Mouse (Mus musculus): ENCODE results near the gene Slc17a1. TPM values are rescaled to one million over a fixed set of nuclear protein-coding genes. Genes with fewer than 3 reads are reported as not detected.

The Slc17a1 gene
- polyA plus RNA-seq, 1 experiment from 2014 or later: not detected

- 44% methylated on average over 9 of the region's 9 CpGs for WGBS
Measured at GRCm38 (mm10) chr13:23866086-23866710, 1.4 kb upstream of the Slc17a1 start.

GRCm38 (mm10) chr13:23867000-23867399 is 550 bp upstream of the Slc17a1 start:
- WGBS: 77% methylated on average over 6 of the region's 6 CpGs
- no peak for ATAC-seq

More at GRCm38 (mm10) chr13:23866086-23866710, 1.4 kb upstream of the Slc17a1 start:
- Histone ChIP-seq H3K36me3 (ENCODE audit: insufficient read depth, low read length) (no peaks in the 10 kb centered on the region), H3K9me3 (ENCODE audit: low read length) (no peaks in the 10 kb centered on the region), H3K9ac (replicated peaks; ENCODE audit: low read depth) (no peak overlapping the region), H3K4me3 (ENCODE audit: low read depth, low read length) (no peak overlapping the region), H3K4me1 (ENCODE audit: insufficient read depth, low read depth, low read length) (peaks cover 5% of the 10 kb centered on the region; the same call in 1 of the 2 replicates), H3K4me2 (replicated peaks; ENCODE audit: low read depth, low read length) (no peak overlapping the region), H3K27ac (ENCODE audit: low read length) (no peak overlapping the region), H3K27me3 (replicated peaks; ENCODE audit: insufficient read depth, low read length) (no peaks in the 10 kb centered on the region)
- ATAC-seq: peak; percentile 55; the same call in 1 of the 2 replicates
- peak; percentile 28 for DNase-seq (ENCODE audit: low spot score)
- TF ChIP-seq CTCF (IDR thresholded peaks at IDR 0.05) (no peak), EP300 (IDR thresholded peaks at IDR 0.05) (no peak)

GRCm38 (mm10) chr13:23868790-23869533 is 1.4 kb downstream of the Slc17a1 start:
- peaks cover 5% of the 10 kb centered on the region; the same call in 1 of the 2 replicates for H3K4me1 ChIP-seq (ENCODE audit: insufficient read depth, low read depth, low read length)
- H3K36me3 ChIP-seq (ENCODE audit: insufficient read depth, low read length): no peaks in the 10 kb centered on the region
- no peaks in the 10 kb centered on the region for H3K9me3 ChIP-seq (ENCODE audit: low read length)
- WGBS: 80% methylated on average over 8 of the region's 8 CpGs
- H3K4me3 ChIP-seq (ENCODE audit: low read depth, low read length): no peak overlapping the region
- H3K27ac ChIP-seq (ENCODE audit: low read length): no peak overlapping the region
- no peaks in the 10 kb centered on the region for H3K27me3 ChIP-seq (replicated peaks; ENCODE audit: insufficient read depth, low read length)
- no peak for TF ChIP-seq CTCF (IDR thresholded peaks at IDR 0.05)
- no peak for TF ChIP-seq EP300 (IDR thresholded peaks at IDR 0.05)
- H3K9ac ChIP-seq (replicated peaks; ENCODE audit: low read depth): no peak overlapping the region
- H3K4me2 ChIP-seq (replicated peaks; ENCODE audit: low read depth, low read length): no peak overlapping the region
- DNase-seq (ENCODE audit: low spot score): no peak
- ATAC-seq: no peak

More at GRCm38 (mm10) chr13:23867000-23867399, 550 bp upstream of the Slc17a1 start:
- Histone ChIP-seq H3K27ac (ENCODE audit: low read length) (no peak overlapping the region), H3K4me3 (ENCODE audit: low read depth, low read length) (no peak overlapping the region), H3K36me3 (ENCODE audit: insufficient read depth, low read length) (no peaks in the 10 kb centered on the region), H3K4me2 (replicated peaks; ENCODE audit: low read depth, low read length) (no peak overlapping the region), H3K9ac (replicated peaks; ENCODE audit: low read depth) (no peak overlapping the region), H3K27me3 (replicated peaks; ENCODE audit: insufficient read depth, low read length) (no peaks in the 10 kb centered on the region), H3K4me1 (ENCODE audit: insufficient read depth, low read depth, low read length) (peaks cover 5% of the 10 kb centered on the region; the same call in 1 of the 2 replicates), H3K9me3 (ENCODE audit: low read length) (no peaks in the 10 kb centered on the region)
- TF ChIP-seq EP300 (IDR thresholded peaks at IDR 0.05): no peak
- no peak for TF ChIP-seq CTCF (IDR thresholded peaks at IDR 0.05)
- DNase-seq (ENCODE audit: low spot score): no peak

GRCm38 (mm10) chr13:23869996-23870395 is 2.4 kb downstream of the Slc17a1 start:
- no peak for TF ChIP-seq CTCF (IDR thresholded peaks at IDR 0.05)
- no peak for TF ChIP-seq EP300 (IDR thresholded peaks at IDR 0.05)
- 66% methylated on average over 3 of the region's 3 CpGs for WGBS
- H3K27ac ChIP-seq (ENCODE audit: low read length): no peak overlapping the region

GRCm38 (mm10) chr13:23873141-23873540 is 5.6 kb downstream of the Slc17a1 start:
- Histone ChIP-seq H3K9ac (replicated peaks; ENCODE audit: low read depth) (no peak overlapping the region), H3K4me1 (ENCODE audit: insufficient read depth, low read depth, low read length) (no peaks in the 10 kb centered on the region)
- WGBS: 53% methylated on average over 5 of the region's 5 CpGs

More at GRCm38 (mm10) chr13:23869996-23870395, 2.4 kb downstream of the Slc17a1 start:
- DNase-seq (ENCODE audit: low spot score) (no peak), ATAC-seq (no peak)
- Histone ChIP-seq H3K36me3 (ENCODE audit: insufficient read depth, low read length) (no peaks in the 10 kb centered on the region), H3K4me3 (ENCODE audit: low read depth, low read length) (no peak overlapping the region), H3K4me1 (ENCODE audit: insufficient read depth, low read depth, low read length) (peaks cover 5% of the 10 kb centered on the region; the same call in 1 of the 2 replicates), H3K9me3 (ENCODE audit: low read length) (no peaks in the 10 kb centered on the region), H3K4me2 (replicated peaks; ENCODE audit: low read depth, low read length) (no peak overlapping the region), H3K27me3 (replicated peaks; ENCODE audit: insufficient read depth, low read length) (no peaks in the 10 kb centered on the region), H3K9ac (replicated peaks; ENCODE audit: low read depth) (no peak overlapping the region)

GRCm38 (mm10) chr13:23879106-23879505 is 11.6 kb downstream of the Slc17a1 start:
- H3K4me3 ChIP-seq (ENCODE audit: low read depth, low read length): no peak overlapping the region
- no peaks in the 10 kb centered on the region for H3K36me3 ChIP-seq (ENCODE audit: insufficient read depth, low read length)
- no peak overlapping the region for H3K27ac ChIP-seq (ENCODE audit: low read length)
- TF ChIP-seq EP300 (IDR thresholded peaks at IDR 0.05) (no peak), CTCF (IDR thresholded peaks at IDR 0.05) (no peak)
- H3K4me1 ChIP-seq (ENCODE audit: insufficient read depth, low read depth, low read length): no peaks in the 10 kb centered on the region
- 76% methylated on average over 3 of the region's 3 CpGs for whole genome bisulfite sequencing
- DNase-seq (ENCODE audit: low spot score) (no peak), ATAC-seq (no peak)
- H3K27me3 ChIP-seq (replicated peaks; ENCODE audit: insufficient read depth, low read length): no peaks in the 10 kb centered on the region
- no peak overlapping the region for H3K9ac ChIP-seq (replicated peaks; ENCODE audit: low read depth)
- H3K4me2 ChIP-seq (replicated peaks; ENCODE audit: low read depth, low read length): no peak overlapping the region
- H3K9me3 ChIP-seq (ENCODE audit: low read length): no peaks in the 10 kb centered on the region

More at GRCm38 (mm10) chr13:23873141-23873540, 5.6 kb downstream of the Slc17a1 start:
- H3K36me3 ChIP-seq (ENCODE audit: insufficient read depth, low read length): no peaks in the 10 kb centered on the region
- ATAC-seq (no peak), DNase-seq (ENCODE audit: low spot score) (no peak)
- no peak overlapping the region for H3K4me2 ChIP-seq (replicated peaks; ENCODE audit: low read depth, low read length)
- no peak overlapping the region for H3K4me3 ChIP-seq (ENCODE audit: low read depth, low read length)
- H3K27ac ChIP-seq (ENCODE audit: low read length): no peak overlapping the region
- no peaks in the 10 kb centered on the region for H3K27me3 ChIP-seq (replicated peaks; ENCODE audit: insufficient read depth, low read length)
- no peaks in the 10 kb centered on the region for H3K9me3 ChIP-seq (ENCODE audit: low read length)
- TF ChIP-seq EP300 (IDR thresholded peaks at IDR 0.05) (no peak), CTCF (IDR thresholded peaks at IDR 0.05) (no peak)
